Mouse (Mus musculus) thymus, adult 2 months (tissue): Measurements from ENCODE around the gene Hoxd12. TPM values are rescaled to one million over a fixed set of nuclear protein-coding genes. Genes with fewer than 3 reads are reported as not detected.

Source experiments
- DNase-seq: peaks from one replicate; pipeline ENCODE4 v3.0.0; 2021
- H3K27ac ChIP-seq: fragments of 200-500 bp; 2 replicates; pipeline ENCODE4 v1.5.1; 2012; ENCODE audit warnings: low read length, control low read depth; ENCODE audit not compliant: control insufficient read depth, insufficient read depth
- H3K27me3 ChIP-seq: fragments of 200-500 bp; 2 replicates; pipeline ENCODE4 v1.6.1; 2012; ENCODE audit warnings: mild to moderate bottlenecking, low read length, moderate library complexity, mixed read lengths; ENCODE audit not compliant: control insufficient read depth, insufficient read depth
- H3K36me3 ChIP-seq: fragments of 200-500 bp; 2 replicates; pipeline ENCODE4 v1.6.1; 2012; ENCODE audit warnings: mild to moderate bottlenecking, low read length, moderate library complexity; ENCODE audit not compliant: control insufficient read depth, insufficient read depth
- H3K4me1 ChIP-seq: fragments of 200-500 bp; replicated peaks from 2 replicates; pipeline ENCODE4 v1.6.1; 2012; ENCODE audit warnings: low read length; ENCODE audit not compliant: control insufficient read depth, insufficient read depth
- H3K4me3 ChIP-seq: fragments of 200-500 bp; 2 replicates; pipeline ENCODE4 v1.5.1; 2012; ENCODE audit warnings: mild to moderate bottlenecking, low read length, control low read depth, moderate library complexity; ENCODE audit not compliant: control insufficient read depth, insufficient read depth
- CTCF ChIP-seq: fragments of 200-500 bp; IDR thresholded peaks from 2 replicates; pipeline ENCODE4 v1.5.1; 2012; ENCODE audit warnings: mild to moderate bottlenecking, control low read depth, low read length, moderate library complexity, borderline replicate concordance; ENCODE audit not compliant: control insufficient read depth, poor library complexity, insufficient read depth; ENCODE audit errors: extremely low read depth
- POLR2A ChIP-seq: fragments of 200-500 bp; IDR thresholded peaks from 2 replicates; pipeline ENCODE4 v1.6.1; 2012; ENCODE audit warnings: mild to moderate bottlenecking, low read length, control low read depth, moderate library complexity; ENCODE audit not compliant: control insufficient read depth, poor library complexity, insufficient read depth; ENCODE audit errors: extremely low read depth
- WGBS: fragments of 180-500 bp; shearing (Covaris S2); methylation state at CpG from one replicate; pipeline ENCODE4 v1.1.7; 2018; 5-methylcytosine and 5-hydroxymethylcytosine counted together
- polyA plus RNA-seq: library from polyadenylated mRNA; depleted of rRNA; stranded (reverse); fragments of >200 nt; gene quantifications from 2 replicates; pipeline ENCODE4 v1.2.3, GENCODE M21; 2012

Gene Hoxd12
- polyA plus RNA-seq, 1 experiment, result not detected

GRCm38 (mm10) chr2:74696442-74697335 lies 21.9 kb downstream of the Hoxd12 start:
- no peak overlapping the region for H3K27ac ChIP-seq
- H3K36me3 ChIP-seq, result no peaks in the 10 kb centered on the region
- 19% methylated on average over 34 of the region's 34 CpGs for WGBS
- DNase-seq, result no peak
- no peak overlapping the region for H3K4me3 ChIP-seq
- TF ChIP-seq CTCF (no peak), POLR2A (no peak)
- peaks cover 38% of the 10 kb centered on the region for H3K27me3 ChIP-seq
- H3K4me1 ChIP-seq, result no peaks in the 10 kb centered on the region; the same call in 1 of the 2 replicates

GRCm38 (mm10) chr2:74697567-74698121 lies 22.8 kb downstream of the Hoxd12 start, which contains the start of gene Hoxd9:
Gene Hoxd9 (plus strand): TSS chr2:74697727.
- TF ChIP-seq POLR2A, result no peak
- no peak for TF ChIP-seq CTCF
- no peak for DNase-seq
- Histone ChIP-seq H3K4me3 (no peak within 1 kb of the TSS), H3K27ac (no peak within 1 kb of the TSS), H3K36me3 (no peaks in the 10 kb centered on the region), H3K27me3 (peaks cover 28% of the 10 kb centered on the region), H3K4me1 (no peaks in the 10 kb centered on the region; the same call in 1 of the 2 replicates)
- WGBS, result 3% methylated on average over 43 of the region's 43 CpGs

- DNase-seq, result no peak
- H3K27ac ChIP-seq, result no peak overlapping the region
Measured at GRCm38 (mm10) chr2:74698201-74699052, 23.6 kb downstream of the Hoxd12 start.

GRCm38 (mm10) chr2:74699053-74699430 lies 24.2 kb downstream of the Hoxd12 start:
- no peak for TF ChIP-seq CTCF
- no peak for TF ChIP-seq POLR2A
- DNase-seq, result no peak
- Histone ChIP-seq H3K4me3 (no peak overlapping the region), H3K27ac (no peak overlapping the region), H3K27me3 (peaks cover 23% of the 10 kb centered on the region), H3K36me3 (no peaks in the 10 kb centered on the region), H3K4me1 (no peaks in the 10 kb centered on the region; the same call in 1 of the 2 replicates)
- 17% methylated on average over 17 of the region's 17 CpGs for WGBS

More at GRCm38 (mm10) chr2:74698201-74699052, 23.6 kb downstream of the Hoxd12 start:
- Histone ChIP-seq H3K4me1 (no peaks in the 10 kb centered on the region; the same call in 1 of the 2 replicates), H3K27me3 (peaks cover 23% of the 10 kb centered on the region), H3K4me3 (no peak overlapping the region), H3K36me3 (no peaks in the 10 kb centered on the region)
- 5% methylated on average over 86 of the region's 86 CpGs for WGBS
- TF ChIP-seq POLR2A (no peak), CTCF (no peak)

GRCm38 (mm10) chr2:74699664-74700545 lies 25.1 kb downstream of the Hoxd12 start:
- H3K27me3 ChIP-seq, result peaks cover 23% of the 10 kb centered on the region
- DNase-seq, result no peak
- H3K4me3 ChIP-seq, result no peak overlapping the region
- 30% methylated on average over 23 of the region's 23 CpGs for WGBS
- TF ChIP-seq POLR2A (no peak), CTCF (no peak)
- no peak overlapping the region for H3K27ac ChIP-seq
- H3K36me3 ChIP-seq, result no peaks in the 10 kb centered on the region
- peaks cover 4% of the 10 kb centered on the region for H3K4me1 ChIP-seq
